Mouse (Mus musculus): ENCODE results near the gene Nol12. TPM values are rescaled to one million over a fixed set of nuclear protein-coding genes. Genes with fewer than 3 reads are reported as not detected.

The Nol12 gene
- polyA plus RNA-seq, 1 experiment, result not detected

DNA sequence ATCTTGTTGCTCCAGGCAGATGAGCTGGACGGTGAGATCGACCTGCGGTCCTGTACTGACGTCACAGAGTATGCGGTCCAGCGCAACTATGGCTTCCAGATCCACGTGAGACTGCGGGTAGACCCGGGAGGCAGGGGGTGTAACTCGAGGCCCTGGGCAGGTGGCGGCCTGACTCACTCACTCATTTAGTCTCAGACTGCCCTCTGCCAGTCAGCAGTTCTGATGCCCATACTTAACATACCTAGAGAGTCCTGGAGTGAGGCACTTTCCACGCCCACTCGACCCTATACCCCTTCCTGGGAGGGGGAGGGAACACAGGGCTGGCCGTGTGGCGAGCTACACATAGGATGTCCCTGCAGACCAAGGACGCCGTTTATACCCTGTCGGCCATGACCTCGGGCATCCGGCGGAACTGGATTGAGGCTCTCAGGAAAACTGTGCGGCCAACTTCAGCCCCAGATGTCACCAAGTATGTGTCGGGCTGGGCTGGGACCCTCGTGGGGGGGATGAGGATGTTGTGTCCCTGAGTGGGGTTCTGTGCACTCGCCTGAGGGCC is 56.3 kb downstream of the Nol12 start:
- H3K27ac ChIP-seq (ENCODE audit: insufficient read depth, low read depth, low read length), result no peak overlapping the region
- WGBS, result 96% methylated on average over 25 of the region's 25 CpGs
- peaks cover 14% of the 10 kb centered on the region for H3K4me1 ChIP-seq (ENCODE audit: control insufficient read depth, insufficient read depth, low read length)
- no peak overlapping the region for H3K4me3 ChIP-seq (ENCODE audit: insufficient read depth, low read depth, low read length)
- TF ChIP-seq CTCF (IDR thresholded peaks at IDR 0.05; ENCODE audit: insufficient read depth, low read depth, low read length) (no peak), POLR2A (IDR thresholded peaks at IDR 0.05; ENCODE audit: insufficient read depth, low read depth, low read length) (no peak)

DNA sequence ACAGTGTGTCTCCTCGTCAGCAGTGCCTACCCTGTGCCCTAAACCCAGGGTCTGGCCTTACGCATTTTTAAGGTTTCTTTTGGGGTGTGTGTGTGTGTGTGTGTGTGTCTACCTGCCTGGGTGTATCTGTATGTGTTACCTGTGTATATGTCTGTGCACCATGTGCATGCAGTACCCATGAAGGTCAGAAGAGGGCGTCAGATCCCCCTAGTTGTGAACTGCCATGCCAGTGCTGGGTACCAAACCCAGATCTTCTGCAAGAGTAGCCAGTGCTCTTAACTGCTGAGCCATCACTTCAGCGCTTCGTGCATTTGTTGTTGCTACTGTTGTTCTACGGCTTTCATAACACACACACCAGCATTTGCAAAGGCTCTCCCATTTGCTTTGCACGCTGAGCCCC is 57.5 kb downstream of the Nol12 start:
- TF ChIP-seq POLR2A (IDR thresholded peaks at IDR 0.05; ENCODE audit: insufficient read depth, low read depth, low read length) (no peak), CTCF (IDR thresholded peaks at IDR 0.05; ENCODE audit: insufficient read depth, low read depth, low read length) (no peak)
- Histone ChIP-seq H3K4me1 (ENCODE audit: control insufficient read depth, insufficient read depth, low read length) (peaks cover 14% of the 10 kb centered on the region), H3K27ac (ENCODE audit: insufficient read depth, low read depth, low read length) (no peak overlapping the region), H3K4me3 (ENCODE audit: insufficient read depth, low read depth, low read length) (no peak overlapping the region)
- 96% methylated on average over 7 of the region's 7 CpGs for WGBS

DNA sequence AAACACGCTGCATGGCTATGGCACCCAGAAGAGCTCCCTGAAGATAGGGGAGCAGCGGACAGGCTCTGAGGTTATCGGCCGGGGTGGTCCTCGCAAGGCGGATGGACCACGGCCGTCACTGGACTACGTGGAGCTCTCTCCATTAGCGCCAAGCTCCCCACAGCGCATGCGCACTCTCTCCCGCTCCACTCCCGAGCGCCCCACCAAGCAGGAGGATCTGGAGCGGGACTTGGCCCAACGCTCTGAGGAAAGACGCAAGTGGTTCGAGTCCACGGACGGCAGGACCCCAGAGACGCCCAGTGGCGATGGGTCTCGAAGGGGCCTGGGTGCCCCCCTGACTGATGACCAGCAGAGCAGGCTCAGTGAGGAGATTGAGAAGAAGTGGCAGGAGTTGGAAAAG is 58.2 kb downstream of the Nol12 start:
- WGBS, result 96% methylated on average over 24 of the region's 24 CpGs
- TF ChIP-seq CTCF (IDR thresholded peaks at IDR 0.05; ENCODE audit: insufficient read depth, low read depth, low read length) (no peak), POLR2A (IDR thresholded peaks at IDR 0.05; ENCODE audit: insufficient read depth, low read depth, low read length) (no peak)
- Histone ChIP-seq H3K27ac (ENCODE audit: insufficient read depth, low read depth, low read length) (no peak overlapping the region), H3K4me3 (ENCODE audit: insufficient read depth, low read depth, low read length) (no peak overlapping the region), H3K4me1 (ENCODE audit: control insufficient read depth, insufficient read depth, low read length) (peaks cover 9% of the 10 kb centered on the region)

Other genes starting within 250 kb of the Nol12 start
- not detected in 2 replicates for gene Elfn2, start 216.2 kb upstream of the Nol12 start, polyA plus RNA-seq (2012; ENCODE audit: insufficient read depth, insufficient read length, low replicate concordance, missing spikeins)
- gene Mfng, start 161.5 kb upstream of the Nol12 start, polyA plus RNA-seq (2012; ENCODE audit: insufficient read depth, insufficient read length, low replicate concordance, missing spikeins), result not detected in 2 replicates
- gene Card10, start 131.9 kb upstream of the Nol12 start, polyA plus RNA-seq (2012; ENCODE audit: insufficient read depth, insufficient read length, low replicate concordance, missing spikeins), result not detected in 2 replicates
- gene Cdc42ep1, start 92.3 kb upstream of the Nol12 start, polyA plus RNA-seq (2012; ENCODE audit: insufficient read depth, insufficient read length, low replicate concordance, missing spikeins), result not detected in 2 replicates
- not detected in 2 replicates for gene Lgals2, start 79.4 kb upstream of the Nol12 start, polyA plus RNA-seq (2012; ENCODE audit: insufficient read depth, insufficient read length, low replicate concordance, missing spikeins)
- gene Gga1, start 57.7 kb upstream of the Nol12 start, polyA plus RNA-seq (2012; ENCODE audit: insufficient read depth, insufficient read length, low replicate concordance, missing spikeins), result not detected in 2 replicates
- not detected in 2 replicates for gene Gm49510, start 35.3 kb upstream of the Nol12 start, polyA plus RNA-seq (2012; ENCODE audit: insufficient read depth, insufficient read length, low replicate concordance, missing spikeins)
- not detected in 2 replicates for gene Sh3bp1, start 35.2 kb upstream of the Nol12 start, polyA plus RNA-seq (2012; ENCODE audit: insufficient read depth, insufficient read length, low replicate concordance, missing spikeins)
- not detected in 2 replicates for gene Pdxp, start 21.0 kb upstream of the Nol12 start, polyA plus RNA-seq (2012; ENCODE audit: insufficient read depth, insufficient read length, low replicate concordance, missing spikeins)
- not detected in 2 replicates for gene Lgals1, start 8.2 kb upstream of the Nol12 start, polyA plus RNA-seq (2012; ENCODE audit: insufficient read depth, insufficient read length, low replicate concordance, missing spikeins)
- gene Triobp, start 12.8 kb downstream of the Nol12 start, polyA plus RNA-seq (2012; ENCODE audit: insufficient read depth, insufficient read length, low replicate concordance, missing spikeins), result not detected in 2 replicates
- gene H1f0, start 93.5 kb downstream of the Nol12 start, polyA plus RNA-seq (2012; ENCODE audit: insufficient read depth, insufficient read length, low replicate concordance, missing spikeins), result not detected in 2 replicates
- gene Galr3, start 107.0 kb downstream of the Nol12 start, polyA plus RNA-seq (2012; ENCODE audit: insufficient read depth, insufficient read length, low replicate concordance, missing spikeins), result not detected in 2 replicates
- gene Ankrd54, start 128.0 kb downstream of the Nol12 start, polyA plus RNA-seq (2012; ENCODE audit: insufficient read depth, insufficient read length, low replicate concordance, missing spikeins), result not detected in 2 replicates
- gene Eif3l, start 140.2 kb downstream of the Nol12 start, polyA plus RNA-seq (2012; ENCODE audit: insufficient read depth, insufficient read length, low replicate concordance, missing spikeins), result not detected in 2 replicates
- gene Micall1, start 174.0 kb downstream of the Nol12 start, polyA plus RNA-seq (2012; ENCODE audit: insufficient read depth, insufficient read length, low replicate concordance, missing spikeins), result 70.4 TPM in 1 of 2 replicates, not detected in the other
- gene Polr2f, start 206.1 kb downstream of the Nol12 start, polyA plus RNA-seq (2012; ENCODE audit: insufficient read depth, insufficient read length, low replicate concordance, missing spikeins), result not detected in 2 replicates
- not detected in 2 replicates for gene 1700088E04Rik, start 206.3 kb downstream of the Nol12 start, polyA plus RNA-seq (2012; ENCODE audit: insufficient read depth, insufficient read length, low replicate concordance, missing spikeins)
- gene Sox10, start 230.3 kb downstream of the Nol12 start, polyA plus RNA-seq (2012; ENCODE audit: insufficient read depth, insufficient read length, low replicate concordance, missing spikeins), result not detected in 2 replicates